Mouse (Mus musculus) heart, adult 2 months (tissue): Measurements from ENCODE around the gene Gmds.

Experiments used
- CTCF ChIP-seq: fragments of 200-600 bp; IDR thresholded peaks from 2 replicates; pipeline ENCODE4 v1.8.1; 2022; ENCODE audit warnings: antibody characterized with exemption, mild to moderate bottlenecking, moderate library complexity
- POLR2A ChIP-seq: fragments of 200-500 bp; IDR thresholded peaks from 2 replicates; pipeline ENCODE4 v1.6.1; 2011; ENCODE audit warnings: mild to moderate bottlenecking, low read depth, low read length, control low read depth; ENCODE audit not compliant: insufficient read depth

GRCm38 (mm10) chr13:32207172-32207908 is 131.2 kb downstream of the Gmds start:
- no peak for TF ChIP-seq POLR2A
- no peak for TF ChIP-seq CTCF
